Mouse (Mus musculus) activated CD4-positive, CD25-positive, alpha-beta regulatory T cell, adult 4 months (primary cell): ENCODE data around the gene Hhipl1. TPM values are rescaled to one million over a fixed set of nuclear protein-coding genes. Genes with fewer than 3 reads are reported as not detected.

Experiments
- ATAC-seq: one replicate; pipeline ENCODE4 v1.8.0; 2017
- polyA plus RNA-seq, 2 experiments: library from polyadenylated mRNA; unstranded; fragments of 100-300 nt; shearing (Covaris generic); gene quantifications; one replicate each; pipeline ENCODE4 v1.2.1; 2017

Hhipl1 gene
- polyA plus RNA-seq, 2 experiments from 2014 or later: 0.08 TPM; not detected in 1

GRCm38 (mm10) chr12:108278221-108278918, 27.7 kb upstream of the Hhipl1 start:
- ATAC-seq: no peak

- no peak for ATAC-seq
These were observed 21.4 kb upstream of the Hhipl1 start for GRCm38 (mm10) chr12:108284455-108285224.

- no peak for ATAC-seq
These were observed 20.7 kb upstream of the Hhipl1 start for GRCm38 (mm10) chr12:108285225-108286011.

- ATAC-seq: no peak
These were observed 19.7 kb upstream of the Hhipl1 start for GRCm38 (mm10) chr12:108286381-108286780.

- ATAC-seq: no peak
These were observed 19.1 kb upstream of the Hhipl1 start for GRCm38 (mm10) chr12:108287011-108287410.

GRCm38 (mm10) chr12:108288127-108288880, 17.8 kb upstream of the Hhipl1 start:
- no peak for ATAC-seq

- no peak for ATAC-seq
These were observed 13.7 kb upstream of the Hhipl1 start for GRCm38 (mm10) chr12:108292419-108292818.

- peak; percentile 73 for ATAC-seq
These were observed 13.1 kb upstream of the Hhipl1 start for GRCm38 (mm10) chr12:108292957-108293356.

GRCm38 (mm10) chr12:108294620-108295019, 11.4 kb upstream of the Hhipl1 start:
- ATAC-seq: no peak

GRCm38 (mm10) chr12:108297033-108297432, 9.0 kb upstream of the Hhipl1 start:
- ATAC-seq: no peak

- no peak for ATAC-seq
These were observed 5.1 kb upstream of the Hhipl1 start for GRCm38 (mm10) chr12:108301006-108301405.

GRCm38 (mm10) chr12:108303778-108304365, 2.2 kb upstream of the Hhipl1 start:
- no peak for ATAC-seq

GRCm38 (mm10) chr12:108305172-108305571, 898 bp upstream of the Hhipl1 start:
- no peak for ATAC-seq

GRCm38 (mm10) chr12:108307553-108307952, 1.5 kb downstream of the Hhipl1 start:
- ATAC-seq: no peak

- ATAC-seq: no peak
These were observed 2.3 kb downstream of the Hhipl1 start for GRCm38 (mm10) chr12:108308363-108308856.

GRCm38 (mm10) chr12:108309116-108309794, 3.2 kb downstream of the Hhipl1 start:
- ATAC-seq: no peak

- ATAC-seq: no peak
These were observed 4.0 kb downstream of the Hhipl1 start for GRCm38 (mm10) chr12:108310041-108310440.

GRCm38 (mm10) chr12:108310456-108311027, 4.5 kb downstream of the Hhipl1 start:
- ATAC-seq: no peak

- ATAC-seq: no peak
These were observed 5.7 kb downstream of the Hhipl1 start for GRCm38 (mm10) chr12:108311741-108312290.

- no peak for ATAC-seq
These were observed 6.4 kb downstream of the Hhipl1 start for GRCm38 (mm10) chr12:108312432-108312851.
